Mouse (Mus musculus) C2C12 (cell line): Measurements from ENCODE around the gene Utf1.

Experiments
- CEBPB ChIP-seq: IDR thresholded peaks from one replicate; pipeline ENCODE4 v1.6.1; 2011; ENCODE audit warnings: low read depth, mild to moderate bottlenecking, control low read depth, moderate library complexity
- CTCF ChIP-seq: IDR thresholded peaks from one replicate; pipeline ENCODE4 v1.5.1; 2011; ENCODE audit not compliant: control insufficient read depth, insufficient read depth, insufficient read length
- MAX ChIP-seq: IDR thresholded peaks from one replicate; pipeline ENCODE4 v1.6.1; 2011; ENCODE audit warnings: mild to moderate bottlenecking, control low read depth
- MYOD1 ChIP-seq: IDR thresholded peaks from one replicate; pipeline ENCODE4 v1.6.1; 2011; ENCODE audit warnings: low read depth; ENCODE audit not compliant: control insufficient read depth, insufficient read length
- USF1 ChIP-seq: IDR thresholded peaks from one replicate; pipeline ENCODE4 v1.6.1; 2011; ENCODE audit warnings: low read depth, mild to moderate bottlenecking, control low read depth, moderate library complexity

- TF ChIP-seq CTCF (no peak), USF1 (no peak), MYOD1 (no peak), MAX (no peak), CEBPB (no peak)
Measured at GRCm38 (mm10) chr7:139896796-139897195, 46.8 kb upstream of the Utf1 start.
